Mouse (Mus musculus): ENCODE measurements around the gene Ube2h. TPM values are rescaled to one million over a fixed set of nuclear protein-coding genes. Genes with fewer than 3 reads are reported as not detected.

The Ube2h gene
- 33.5 TPM for polyA plus RNA-seq (2012; fragmentation: generic; extraction: Trizol)

- Histone ChIP-seq H3K4me3 (peak within 1 kb of the TSS; percentile 57), H3K36me3 (ENCODE audit: control insufficient read depth, insufficient read depth) (no peaks in the 10 kb centered on the region), H3ac (ENCODE audit: control insufficient read depth, insufficient read length) (peak within 1 kb of the TSS; percentile 87), H3K4me2 (ENCODE audit: low read depth) (peak within 1 kb of the TSS; percentile 95), H3K27me3 (ENCODE audit: control insufficient read depth, insufficient read depth, insufficient read length) (no peaks in the 10 kb centered on the region), H3K79me2 (ENCODE audit: control insufficient read depth, insufficient read depth) (peaks cover 42% of the 10 kb centered on the region)
- TF ChIP-seq CEBPB (IDR thresholded peaks at IDR 0.05; ENCODE audit: insufficient read depth, poor library complexity, severe bottlenecking) = no peak
- TF ChIP-seq MAX (IDR thresholded peaks at IDR 0.05; ENCODE audit: low read depth) = no peak
- no peak for TF ChIP-seq SRF (IDR thresholded peaks at IDR 0.05; ENCODE audit: control insufficient read depth, insufficient read length, low read depth)
- no peak for TF ChIP-seq E2F4 (IDR thresholded peaks at IDR 0.05; ENCODE audit: insufficient read depth)
- peak; percentile 86 for TF ChIP-seq POLR2A (IDR thresholded peaks at IDR 0.05; ENCODE audit: insufficient read length, low read depth)
- peak in 1 of 3 experiments; percentile 53 for TF ChIP-seq MYOG (IDR thresholded peaks at IDR 0.05; ENCODE audit: control insufficient read depth in 1 of 3, insufficient read depth in 1 of 3, insufficient read length in 2 of 3, low read depth in 2 of 3)
- no peak for TF ChIP-seq TCF12 (IDR thresholded peaks at IDR 0.05; ENCODE audit: insufficient read depth, poor library complexity, severe bottlenecking)
- peak; percentile 91 for TF ChIP-seq POLR2AphosphoS2 (IDR thresholded peaks at IDR 0.05; ENCODE audit: insufficient read length, low read depth)
- no peak for TF ChIP-seq REST (IDR thresholded peaks at IDR 0.05; ENCODE audit: insufficient read depth, insufficient read length)
- TF ChIP-seq MYOD1 (IDR thresholded peaks at IDR 0.05; ENCODE audit: control insufficient read depth in 1 of 3, insufficient read length in 2 of 3, low read depth in 2 of 3) = peak in 1 of 3 experiments; percentile 17
- TF ChIP-seq USF1 (IDR thresholded peaks at IDR 0.05; ENCODE audit: low read depth) = no peak
These were observed at the start of gene Ube2h for GRCm38 (mm10) chr6:30304399-30304917. TSS of gene Ube2h (minus strand) at chr6:30304539.

- Histone ChIP-seq H3K4me3 (no peak overlapping the region), H3K79me2 (ENCODE audit: control insufficient read depth, insufficient read depth) (no peaks in the 10 kb centered on the region), H3ac (ENCODE audit: control insufficient read depth, insufficient read length) (no peak overlapping the region), H3K27me3 (ENCODE audit: control insufficient read depth, insufficient read depth, insufficient read length) (no peaks in the 10 kb centered on the region), H3K36me3 (ENCODE audit: control insufficient read depth, insufficient read depth) (no peaks in the 10 kb centered on the region), H3K4me2 (ENCODE audit: low read depth) (no peak overlapping the region)
- TF ChIP-seq POLR2AphosphoS2 (IDR thresholded peaks at IDR 0.05; ENCODE audit: insufficient read length, low read depth) (no peak), CEBPB (IDR thresholded peaks at IDR 0.05; ENCODE audit: insufficient read depth, poor library complexity, severe bottlenecking) (no peak), SRF (IDR thresholded peaks at IDR 0.05; ENCODE audit: control insufficient read depth, insufficient read length, low read depth) (no peak), E2F4 (IDR thresholded peaks at IDR 0.05; ENCODE audit: insufficient read depth) (no peak), REST (IDR thresholded peaks at IDR 0.05; ENCODE audit: insufficient read depth, insufficient read length) (no peak), USF1 (IDR thresholded peaks at IDR 0.05; ENCODE audit: low read depth) (no peak), POLR2A (IDR thresholded peaks at IDR 0.05; ENCODE audit: insufficient read length, low read depth) (no peak), MYOG (IDR thresholded peaks at IDR 0.05; ENCODE audit: control insufficient read depth in 1 of 3, insufficient read depth in 1 of 3, insufficient read length in 2 of 3, low read depth in 2 of 3) (no peak), TCF3 (IDR thresholded peaks at IDR 0.05; ENCODE audit: insufficient read length, low read depth) (no peak), TCF12 (IDR thresholded peaks at IDR 0.05; ENCODE audit: insufficient read depth, poor library complexity, severe bottlenecking) (no peak), MYOD1 (IDR thresholded peaks at IDR 0.05; ENCODE audit: control insufficient read depth in 1 of 3, insufficient read length in 2 of 3, low read depth in 2 of 3) (no peak), MAX (IDR thresholded peaks at IDR 0.05; ENCODE audit: low read depth) (no peak)
These were observed 49.3 kb upstream of the Ube2h start for GRCm38 (mm10) chr6:30353661-30354060.

- Histone ChIP-seq H3K79me2 (ENCODE audit: control insufficient read depth, insufficient read depth) (no peaks in the 10 kb centered on the region), H3K4me2 (ENCODE audit: low read depth) (peak overlapping the region; percentile 35), H3K36me3 (ENCODE audit: control insufficient read depth, insufficient read depth) (no peaks in the 10 kb centered on the region), H3ac (ENCODE audit: control insufficient read depth, insufficient read length) (no peak overlapping the region), H3K27me3 (ENCODE audit: control insufficient read depth, insufficient read depth, insufficient read length) (no peaks in the 10 kb centered on the region), H3K4me3 (no peak overlapping the region)
- TF ChIP-seq POLR2AphosphoS2 (IDR thresholded peaks at IDR 0.05; ENCODE audit: insufficient read length, low read depth) = no peak
- TF ChIP-seq CEBPB (IDR thresholded peaks at IDR 0.05; ENCODE audit: insufficient read depth, poor library complexity, severe bottlenecking) = no peak
- TF ChIP-seq MYOD1 (IDR thresholded peaks at IDR 0.05; ENCODE audit: control insufficient read depth in 1 of 3, insufficient read length in 2 of 3, low read depth in 2 of 3) = peak in 1 of 3 experiments; percentile 8
- peak; percentile 13 for TF ChIP-seq POLR2A (IDR thresholded peaks at IDR 0.05; ENCODE audit: insufficient read length, low read depth)
- TF ChIP-seq MYOG (IDR thresholded peaks at IDR 0.05; ENCODE audit: control insufficient read depth in 1 of 3, insufficient read depth in 1 of 3, insufficient read length in 2 of 3, low read depth in 2 of 3) = no peak
- TF ChIP-seq USF1 (IDR thresholded peaks at IDR 0.05; ENCODE audit: low read depth) = no peak
- TF ChIP-seq TCF3 (IDR thresholded peaks at IDR 0.05; ENCODE audit: insufficient read length, low read depth) = no peak
These were observed 48.4 kb upstream of the Ube2h start for GRCm38 (mm10) chr6:30352762-30353161.

GRCm38 (mm10) chr6:30351290-30351689 lies 47.0 kb upstream of the Ube2h start:
- TF ChIP-seq MYOD1 (IDR thresholded peaks at IDR 0.05; ENCODE audit: control insufficient read depth in 1 of 3, insufficient read length in 2 of 3, low read depth in 2 of 3) = no peak
- H3K79me2 ChIP-seq (ENCODE audit: control insufficient read depth, insufficient read depth) = no peaks in the 10 kb centered on the region
- no peaks in the 10 kb centered on the region for H3K36me3 ChIP-seq (ENCODE audit: control insufficient read depth, insufficient read depth)
- H3K4me2 ChIP-seq (ENCODE audit: low read depth) = no peak overlapping the region
- H3K27me3 ChIP-seq (ENCODE audit: control insufficient read depth, insufficient read depth, insufficient read length) = no peaks in the 10 kb centered on the region
- H3K4me3 ChIP-seq = no peak overlapping the region
- H3ac ChIP-seq (ENCODE audit: control insufficient read depth, insufficient read length) = no peak overlapping the region

- no peak overlapping the region for H3K4me3 ChIP-seq
- TF ChIP-seq POLR2A (IDR thresholded peaks at IDR 0.05; ENCODE audit: insufficient read length, low read depth) = no peak
- no peak for TF ChIP-seq TCF12 (IDR thresholded peaks at IDR 0.05; ENCODE audit: insufficient read depth, poor library complexity, severe bottlenecking)
- no peak for TF ChIP-seq POLR2AphosphoS2 (IDR thresholded peaks at IDR 0.05; ENCODE audit: insufficient read length, low read depth)
- TF ChIP-seq CEBPB (IDR thresholded peaks at IDR 0.05; ENCODE audit: insufficient read depth, poor library complexity, severe bottlenecking) = no peak
- no peak for TF ChIP-seq MYOD1 (IDR thresholded peaks at IDR 0.05; ENCODE audit: control insufficient read depth in 1 of 3, insufficient read length in 2 of 3, low read depth in 2 of 3)
- no peak for TF ChIP-seq REST (IDR thresholded peaks at IDR 0.05; ENCODE audit: insufficient read depth, insufficient read length)
- TF ChIP-seq E2F4 (IDR thresholded peaks at IDR 0.05; ENCODE audit: insufficient read depth) = no peak
- no peak for TF ChIP-seq SRF (IDR thresholded peaks at IDR 0.05; ENCODE audit: control insufficient read depth, insufficient read length, low read depth)
- TF ChIP-seq USF1 (IDR thresholded peaks at IDR 0.05; ENCODE audit: low read depth) = no peak
- no peak for TF ChIP-seq MYOG (IDR thresholded peaks at IDR 0.05; ENCODE audit: control insufficient read depth in 1 of 3, insufficient read depth in 1 of 3, insufficient read length in 2 of 3, low read depth in 2 of 3)
- no peak for TF ChIP-seq TCF3 (IDR thresholded peaks at IDR 0.05; ENCODE audit: insufficient read length, low read depth)
- no peak for TF ChIP-seq MAX (IDR thresholded peaks at IDR 0.05; ENCODE audit: low read depth)
- H3K27me3 ChIP-seq (ENCODE audit: control insufficient read depth, insufficient read depth, insufficient read length) = no peaks in the 10 kb centered on the region
- H3K79me2 ChIP-seq (ENCODE audit: control insufficient read depth, insufficient read depth) = no peaks in the 10 kb centered on the region
- no peak overlapping the region for H3ac ChIP-seq (ENCODE audit: control insufficient read depth, insufficient read length)
- no peaks in the 10 kb centered on the region for H3K36me3 ChIP-seq (ENCODE audit: control insufficient read depth, insufficient read depth)
- H3K4me2 ChIP-seq (ENCODE audit: low read depth) = no peak overlapping the region
These were observed 43.0 kb upstream of the Ube2h start for GRCm38 (mm10) chr6:30347288-30347801.
